Mouse (Mus musculus) bone marrow, adult 2 months (tissue): ENCODE data around the gene Neurl2.

Experiments used
- CTCF ChIP-seq: fragments of 200-500 bp; IDR thresholded peaks from 2 replicates; pipeline ENCODE4 v1.5.1; 2011; ENCODE audit warnings: low read length, control low read depth; ENCODE audit not compliant: control insufficient read depth, insufficient read depth
- POLR2A ChIP-seq: fragments of 200-500 bp; IDR thresholded peaks from 2 replicates; pipeline ENCODE4 v1.6.1; 2011; ENCODE audit warnings: low read depth, mild to moderate bottlenecking, control low read depth, low read length, borderline replicate concordance; ENCODE audit not compliant: control insufficient read depth

DNA sequence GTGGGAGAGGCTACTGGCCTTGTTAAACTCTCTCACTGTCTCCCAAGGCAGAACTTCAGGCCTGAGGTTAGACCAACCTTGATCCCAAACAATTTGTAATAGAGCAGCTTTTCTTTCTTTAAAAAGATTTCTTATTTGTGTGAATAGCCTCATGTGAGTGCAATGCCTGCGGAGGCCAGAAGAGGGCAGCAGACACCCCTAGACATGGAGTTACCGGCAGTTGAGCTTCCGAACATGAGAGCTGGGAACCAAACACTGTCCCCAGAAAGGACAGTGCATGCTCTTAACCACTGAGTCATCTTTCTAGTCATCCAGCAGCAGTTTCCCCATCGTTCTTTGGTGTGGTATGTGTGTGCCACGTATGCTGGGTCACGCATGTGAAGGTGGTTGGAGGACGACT is 34.3 kb upstream of the Neurl2 start:
- TF ChIP-seq CTCF (peak; percentile 62), POLR2A (no peak)
